Comparison of ENCODE assay signal across 16 mouse cellular contexts in genomic region chr3:79045251-79045650, GRCm38 (mm10).
"Had no signal": no experiment of that assay in that cellular context is flagged by ENCODE, and none has a peak within 500 bp of the region (broad histone marks: within the 10 kb centered on the region; RNA-seq: fewer than 3 reads in every experiment).

No protein-coding gene starts in this region.

- H3K27me3 ChIP-seq: neural tube, embryonic 12.5 days; neural tube, embryonic 13.5 days; neural tube, embryonic 15.5 days; stomach, embryonic 15.5 days had no signal

- H3K27ac ChIP-seq: neural tube, embryonic 12.5 days; neural tube, embryonic 13.5 days; neural tube, embryonic 15.5 days; stomach, embryonic 15.5 days; stomach, postnatal 0 days had no signal

- H3K4me3 ChIP-seq: neural tube, embryonic 12.5 days; neural tube, embryonic 13.5 days; neural tube, embryonic 15.5 days; stomach, embryonic 15.5 days had no signal

- H3K4me2 ChIP-seq: neural tube, embryonic 12.5 days; neural tube, embryonic 13.5 days; neural tube, embryonic 15.5 days; stomach, embryonic 15.5 days had no signal

- H3K9me3 ChIP-seq: neural tube, embryonic 12.5 days; neural tube, embryonic 13.5 days; neural tube, embryonic 15.5 days; stomach, embryonic 15.5 days had no signal

- DNase-seq: right cerebral cortex, adult 18-20 months; right cerebral cortex, postnatal 14 days; right cerebral cortex, postnatal 25 days; right cerebral cortex, postnatal 4 days; spleen, adult 18-20 months; thymus, adult 18-20 months; thymus, adult 2 months; thymus, postnatal 14 days; thymus, postnatal 25 days; thymus, postnatal 36 days; thymus, postnatal 4 days had no signal

- H3K36me3 ChIP-seq: neural tube, embryonic 12.5 days; neural tube, embryonic 13.5 days; neural tube, embryonic 15.5 days; stomach, embryonic 15.5 days had no signal

- H3K9ac ChIP-seq: neural tube, embryonic 12.5 days; neural tube, embryonic 13.5 days; neural tube, embryonic 15.5 days; stomach, embryonic 15.5 days had no signal

- H3K4me1 ChIP-seq: neural tube, embryonic 12.5 days; neural tube, embryonic 13.5 days; neural tube, embryonic 15.5 days; stomach, embryonic 15.5 days had no signal
